Mouse (Mus musculus) bone marrow, adult 2 months (tissue): Measurements from ENCODE around the gene Reep3.

Experiments used
- CTCF ChIP-seq: fragments of 200-500 bp; IDR thresholded peaks from 2 replicates; pipeline ENCODE4 v1.5.1; 2011; ENCODE audit warnings: low read length, control low read depth; ENCODE audit not compliant: control insufficient read depth, insufficient read depth
- POLR2A ChIP-seq: fragments of 200-500 bp; IDR thresholded peaks from 2 replicates; pipeline ENCODE4 v1.6.1; 2011; ENCODE audit warnings: low read depth, mild to moderate bottlenecking, control low read depth, low read length, borderline replicate concordance; ENCODE audit not compliant: control insufficient read depth

DNA sequence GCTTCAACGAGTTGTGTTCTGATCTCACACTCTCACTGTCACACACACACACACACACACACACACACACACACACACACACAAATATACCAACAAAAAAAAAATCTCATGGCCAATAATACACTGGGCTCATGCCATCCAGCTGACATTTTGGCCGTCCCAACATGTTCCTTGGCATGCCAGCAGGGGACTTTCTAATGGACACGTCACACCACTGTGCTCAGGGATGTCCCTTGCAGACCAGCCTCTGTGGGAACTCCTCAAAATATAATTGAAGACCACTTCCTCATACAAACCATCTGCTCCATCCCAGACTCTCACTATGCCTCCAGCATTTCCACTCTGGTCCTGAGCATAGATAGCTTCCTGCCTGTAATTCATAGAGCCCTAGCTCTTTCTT is 30.3 kb downstream of the Reep3 start:
- TF ChIP-seq CTCF, result no peak
- no peak for TF ChIP-seq POLR2A
